Mouse (Mus musculus): Measurements from ENCODE around the gene Ube2a.
A peak's percentile ranks its signal among the peaks of the same experiment; 100 is the strongest.

Gene Ube2a

GRCm38 (mm10) chrX:36873765-36874164 is at the start of gene Ube2a, which contains the start of gene C330007P06Rik:
Gene Ube2a, plus strand, starts transcription at chrX:36873900.
Gene C330007P06Rik, minus strand, starts transcription at chrX:36874111.
- no peak for DNase-seq (ENCODE audit: low read depth, low spot score)

DNA sequence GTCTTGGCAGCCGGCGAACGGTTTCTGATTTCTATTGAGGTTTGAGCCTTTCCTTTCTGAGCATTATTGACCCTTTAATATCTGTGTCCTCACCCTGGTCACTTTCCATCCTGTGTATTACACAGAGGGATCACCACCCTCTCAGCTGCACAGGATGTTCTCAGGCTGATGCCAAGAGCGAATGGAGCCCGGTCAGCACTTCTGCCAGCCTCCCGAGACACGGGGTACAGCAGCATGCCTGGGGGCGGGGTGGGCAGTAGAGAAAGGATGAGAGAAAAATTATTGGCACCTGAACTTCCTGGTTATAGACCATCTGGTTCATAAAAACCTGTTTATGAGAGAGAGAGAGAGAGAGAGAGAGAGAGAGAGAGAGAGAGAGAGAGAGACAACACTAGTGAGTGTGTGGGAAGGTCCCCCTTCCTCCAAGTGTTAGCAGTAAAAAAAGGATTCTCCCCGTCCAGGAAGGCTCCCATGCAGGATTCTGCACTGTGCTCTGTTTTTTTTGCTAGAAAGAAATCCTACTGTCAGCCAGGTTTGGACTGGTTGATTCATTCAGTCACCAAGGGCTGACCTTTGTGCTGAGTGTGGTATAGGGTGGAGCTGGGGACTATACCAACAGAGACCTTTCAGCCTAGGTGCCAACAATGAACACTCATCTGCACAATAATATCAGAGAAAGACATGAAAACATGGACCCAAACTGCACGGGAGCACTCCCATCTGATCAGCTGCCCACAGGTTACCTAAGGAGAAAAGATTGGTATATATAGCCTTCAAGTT is 49.6 kb upstream of the Ube2a start:
- DNase-seq (ENCODE audit: low read depth, low spot score) = no peak

GRCm38 (mm10) chrX:36825032-36825431 is 48.7 kb upstream of the Ube2a start:
- DNase-seq (ENCODE audit: low read depth, low spot score) = no peak

DNA sequence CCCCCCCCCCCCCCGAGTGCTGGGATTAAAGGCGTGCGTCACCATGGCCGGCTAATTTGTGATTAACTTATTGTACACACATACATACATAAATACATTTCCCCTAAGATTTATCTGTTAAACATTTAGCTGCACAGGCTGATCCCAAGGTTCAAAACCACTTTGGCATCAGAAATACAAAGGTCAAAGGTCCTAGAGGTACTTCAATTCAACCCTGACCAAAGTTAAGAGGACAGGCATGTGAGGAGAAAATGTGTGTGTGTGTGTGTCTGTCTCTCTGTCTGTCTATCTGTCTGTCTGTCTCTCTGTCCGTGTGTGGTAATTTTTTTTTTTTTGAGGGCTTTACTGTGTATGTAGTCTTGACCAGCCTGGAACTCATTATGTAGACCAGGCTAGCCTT is 46.8 kb upstream of the Ube2a start:
- DNase-seq (ENCODE audit: low read depth, low spot score) = no peak

GRCm38 (mm10) chrX:36830271-36830670 is 43.4 kb upstream of the Ube2a start:
- DNase-seq (ENCODE audit: low read depth, low spot score) = peak; percentile 38

DNA sequence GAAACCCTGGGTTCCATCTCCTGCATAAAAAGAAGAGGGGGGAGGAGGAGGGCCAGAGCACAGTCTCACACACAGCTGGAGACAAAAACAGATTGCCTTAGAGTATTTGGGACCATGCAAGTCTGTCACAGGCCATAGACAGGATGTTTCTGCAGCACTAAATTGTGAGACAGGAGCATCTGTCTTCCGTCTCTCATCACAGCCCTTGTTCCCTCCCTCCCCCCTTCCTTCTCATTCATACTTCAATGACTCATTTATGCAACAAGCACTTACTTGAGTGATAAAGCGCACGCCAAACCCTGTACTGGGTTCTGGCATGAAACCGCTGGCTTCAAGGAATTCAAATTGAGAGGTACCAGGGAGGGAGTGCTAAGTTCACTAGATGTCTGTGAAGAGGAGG is 42.1 kb upstream of the Ube2a start:
- DNase-seq (ENCODE audit: low read depth, low spot score) = no peak

DNA sequence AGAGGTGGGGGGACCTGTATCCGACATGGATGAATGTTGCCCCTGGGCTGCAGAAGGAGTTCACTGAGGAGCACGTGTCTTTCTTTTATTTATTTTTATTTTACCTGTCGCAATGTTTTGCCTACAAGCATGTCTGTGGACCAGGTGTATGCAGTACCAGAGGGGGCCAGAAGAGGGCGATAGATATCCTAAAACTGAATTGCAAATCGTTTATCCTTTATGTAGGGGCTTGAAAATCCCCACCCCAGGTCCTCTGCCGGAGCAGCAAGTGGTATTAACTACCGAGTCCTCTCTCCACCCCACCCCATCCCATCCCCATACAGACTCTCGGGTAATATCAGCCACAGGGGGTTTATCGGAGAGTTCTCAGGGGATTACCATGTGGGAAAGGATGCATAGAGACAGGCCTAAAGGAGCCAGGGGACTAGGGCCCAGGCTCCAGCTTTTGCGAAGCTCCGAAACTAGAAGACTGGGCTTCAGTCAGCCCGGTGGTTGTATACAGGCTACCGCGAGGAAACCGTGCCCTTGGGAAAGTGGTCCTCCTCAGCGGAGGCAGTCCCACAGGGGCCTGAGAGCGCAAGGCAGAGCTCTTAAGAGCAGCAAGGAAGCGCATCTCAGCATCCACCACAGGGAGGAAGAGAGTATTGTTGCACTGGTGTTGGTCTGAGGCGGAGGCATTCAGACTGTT is 40.2 kb upstream of the Ube2a start:
- DNase-seq (ENCODE audit: low read depth, low spot score) = peak; percentile 76

DNA sequence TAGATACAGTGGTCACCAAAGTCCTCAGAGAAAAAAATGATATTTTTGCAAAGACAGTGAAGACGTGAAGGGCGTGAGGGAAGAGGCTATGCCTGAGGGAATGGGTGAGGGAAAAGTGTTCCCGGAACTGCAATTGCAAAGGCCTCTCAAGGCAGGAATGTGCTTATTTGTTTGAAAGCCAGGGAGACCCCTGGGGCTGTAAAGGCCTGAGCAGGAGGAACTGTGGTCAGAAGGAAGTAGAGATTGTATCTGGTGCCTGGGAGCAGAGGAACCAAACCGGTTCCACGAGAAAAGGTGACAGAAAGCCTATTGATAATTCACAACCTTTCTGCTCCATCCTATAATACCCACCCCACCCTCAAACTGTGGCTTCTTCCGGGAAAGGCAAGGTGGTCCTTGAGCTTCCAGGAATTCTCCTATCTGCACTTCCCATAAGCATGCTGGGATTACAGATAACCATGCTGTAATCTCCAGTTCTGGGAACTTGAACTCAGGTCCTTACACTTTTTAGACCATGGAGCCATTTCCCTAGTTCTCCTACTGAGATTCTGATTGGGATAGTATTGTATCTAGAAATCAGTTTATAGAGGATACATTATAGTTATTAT is 36.5 kb upstream of the Ube2a start:
- peak; percentile 19 for DNase-seq (ENCODE audit: low read depth, low spot score)

- DNase-seq (ENCODE audit: low read depth, low spot score) = no peak
These were observed 34.3 kb upstream of the Ube2a start for GRCm38 (mm10) chrX:36839391-36839790.

- DNase-seq (ENCODE audit: low read depth, low spot score) = no peak
These were observed 32.0 kb upstream of the Ube2a start for GRCm38 (mm10) chrX:36841698-36842097.

- DNase-seq (ENCODE audit: low read depth, low spot score) = no peak
These were observed 30.2 kb upstream of the Ube2a start for GRCm38 (mm10) chrX:36843346-36843990.

DNA sequence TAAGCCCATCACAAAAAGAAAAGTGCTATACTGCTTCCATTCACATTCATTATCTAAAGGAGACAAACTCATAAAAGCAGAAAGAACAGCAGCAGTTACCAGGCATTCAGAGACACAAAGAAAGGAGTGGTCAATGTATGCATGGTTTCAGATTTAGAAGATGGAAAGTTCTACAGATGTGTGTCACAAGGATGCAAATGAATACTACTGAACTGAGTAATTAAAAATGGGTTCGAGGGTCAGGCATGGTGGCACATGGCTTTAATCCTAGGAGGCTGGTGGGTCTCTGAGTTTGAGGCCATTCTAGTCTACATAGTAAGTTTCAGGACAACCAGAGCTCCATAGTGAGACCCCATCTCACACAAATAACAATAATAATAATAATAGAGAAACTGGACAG is 26.5 kb upstream of the Ube2a start:
- no peak for DNase-seq (ENCODE audit: low read depth, low spot score)

- no peak for DNase-seq (ENCODE audit: low read depth, low spot score)
These were observed 21.1 kb upstream of the Ube2a start for GRCm38 (mm10) chrX:36852631-36853030.

DNA sequence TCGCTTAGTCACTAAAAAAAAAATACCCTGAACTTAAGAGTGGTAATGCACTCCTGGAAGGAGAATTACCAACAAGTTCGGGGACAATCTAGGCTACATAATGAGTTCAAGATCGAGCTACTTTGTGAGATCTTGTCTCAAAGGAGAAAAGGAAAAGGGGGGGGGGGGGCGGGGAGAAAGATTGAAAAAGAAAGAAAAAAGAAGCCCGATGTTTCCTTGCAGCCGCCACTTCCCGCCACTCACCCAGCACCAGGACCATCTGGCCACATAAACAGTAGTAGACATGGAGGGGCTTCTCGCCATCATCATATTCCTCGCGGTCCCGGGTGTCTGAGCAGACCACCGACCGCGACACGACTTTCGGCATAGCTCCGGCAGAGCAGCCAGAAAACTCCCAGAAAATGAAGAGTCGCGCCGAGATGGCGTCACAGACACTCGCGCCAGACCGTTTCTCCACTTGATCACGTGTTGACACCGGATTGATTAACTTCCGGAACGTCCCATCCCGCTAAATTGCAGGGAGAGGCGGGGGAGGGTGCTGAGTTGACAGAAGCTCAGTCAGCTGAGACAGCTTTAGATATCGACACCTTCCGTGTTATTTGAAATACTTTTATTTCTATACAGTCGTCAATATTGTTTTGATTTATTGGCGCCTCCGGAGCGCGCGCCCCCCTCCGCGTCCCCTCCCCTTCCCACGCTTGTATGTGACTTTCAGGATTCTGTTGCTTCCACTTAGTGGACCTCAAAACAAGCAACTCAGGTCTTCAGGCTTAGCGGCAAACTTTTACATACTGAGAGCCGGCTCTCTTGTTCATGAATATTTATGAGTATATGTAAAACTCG is 9.7 kb upstream of the Ube2a start:
- peak; percentile 84 for DNase-seq (ENCODE audit: low read depth, low spot score)

- DNase-seq (ENCODE audit: low read depth, low spot score) = peak; percentile 5
These were observed 8.9 kb upstream of the Ube2a start for GRCm38 (mm10) chrX:36864609-36865328.

DNA sequence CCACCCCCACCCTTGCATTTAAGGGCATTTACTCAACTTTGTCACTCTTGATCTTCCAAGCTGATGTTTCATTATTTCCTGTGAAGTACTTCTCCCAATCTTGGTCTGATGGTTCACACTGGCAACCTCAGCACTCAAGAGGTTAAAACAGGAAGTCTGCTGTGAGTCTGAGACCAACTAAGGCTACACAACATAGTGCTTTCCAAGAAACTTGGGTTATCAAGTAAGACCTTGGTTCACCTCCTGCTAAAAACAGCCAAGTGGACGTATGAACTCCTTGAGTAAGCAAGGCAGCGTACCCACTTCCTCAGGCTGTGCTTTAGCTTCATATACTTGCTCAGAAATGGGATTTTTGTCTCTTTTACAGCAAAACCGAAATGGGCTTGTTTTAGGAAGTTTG is 3.3 kb upstream of the Ube2a start:
- DNase-seq (ENCODE audit: low read depth, low spot score) = no peak

DNA sequence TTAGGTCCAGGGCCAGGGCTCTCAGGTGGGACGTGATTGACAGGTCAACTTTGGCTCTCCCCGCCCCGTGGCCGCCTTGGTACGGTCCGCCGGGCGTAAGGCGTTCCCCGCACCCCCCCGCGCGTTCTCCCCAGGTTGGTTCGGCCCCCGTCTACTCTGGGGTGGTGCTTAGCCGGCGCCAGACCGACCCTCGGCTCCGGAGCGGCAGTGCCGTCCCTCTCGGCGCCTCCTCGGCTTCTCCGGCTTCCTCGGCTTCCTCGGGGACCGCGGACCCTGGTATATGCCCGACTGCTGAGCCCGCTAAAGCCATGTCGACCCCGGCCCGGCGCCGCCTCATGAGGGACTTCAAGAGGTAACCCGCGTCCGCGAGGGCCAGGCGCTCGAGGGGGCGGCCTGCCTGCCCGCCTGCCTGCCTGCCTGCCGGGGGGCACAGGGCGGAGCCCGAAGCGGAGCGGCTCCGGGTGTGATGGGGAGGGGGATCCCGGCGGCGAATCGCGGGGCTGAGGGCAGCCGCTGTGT is 537 bp downstream of the Ube2a start:
- DNase-seq (ENCODE audit: low read depth, low spot score) = peak; percentile 90

DNA sequence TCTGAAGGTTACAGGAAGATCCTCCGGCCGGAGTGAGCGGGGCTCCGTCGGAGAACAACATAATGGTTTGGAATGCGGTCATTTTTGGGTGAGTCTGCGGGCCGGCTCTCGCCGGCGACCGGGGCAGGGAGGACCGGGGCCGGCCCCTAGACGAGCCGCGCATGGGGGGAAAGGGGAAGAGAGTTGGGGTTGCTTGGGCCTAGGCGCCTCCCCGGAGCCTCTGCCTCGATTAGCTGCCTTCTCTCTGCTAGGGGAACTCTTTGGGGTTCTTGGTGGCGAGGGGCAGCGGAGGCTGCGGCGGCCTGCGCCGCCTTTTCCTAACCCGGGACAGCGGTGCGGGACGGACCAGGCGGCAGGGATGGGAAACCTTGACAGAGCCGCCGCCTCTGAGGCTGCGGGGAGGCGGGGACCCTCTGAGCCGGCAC is 1.0 kb downstream of the Ube2a start:
- DNase-seq (ENCODE audit: low read depth, low spot score) = no peak

GRCm38 (mm10) chrX:36884719-36885118 is 11.0 kb downstream of the Ube2a start:
- peak; percentile 64 for DNase-seq (ENCODE audit: low read depth, low spot score)

- peak; percentile 40 for DNase-seq (ENCODE audit: low read depth, low spot score)
These were observed 25.2 kb downstream of the Ube2a start for GRCm38 (mm10) chrX:36898931-36899330.

Data from ES-CJ7 (cell line).